Mouse (Mus musculus): ENCODE results near the gene Nphp3. TPM values are rescaled to one million over a fixed set of nuclear protein-coding genes. Genes with fewer than 3 reads are reported as not detected.

Nphp3 gene
- total RNA-seq (2015; ENCODE audit: low replicate concordance) (0.84 TPM in 1 of 2 replicates, not detected in the other), total RNA-seq (2017; ENCODE audit: low replicate concordance) (0.42 and 0.51 TPM in 2 replicates)

DNA sequence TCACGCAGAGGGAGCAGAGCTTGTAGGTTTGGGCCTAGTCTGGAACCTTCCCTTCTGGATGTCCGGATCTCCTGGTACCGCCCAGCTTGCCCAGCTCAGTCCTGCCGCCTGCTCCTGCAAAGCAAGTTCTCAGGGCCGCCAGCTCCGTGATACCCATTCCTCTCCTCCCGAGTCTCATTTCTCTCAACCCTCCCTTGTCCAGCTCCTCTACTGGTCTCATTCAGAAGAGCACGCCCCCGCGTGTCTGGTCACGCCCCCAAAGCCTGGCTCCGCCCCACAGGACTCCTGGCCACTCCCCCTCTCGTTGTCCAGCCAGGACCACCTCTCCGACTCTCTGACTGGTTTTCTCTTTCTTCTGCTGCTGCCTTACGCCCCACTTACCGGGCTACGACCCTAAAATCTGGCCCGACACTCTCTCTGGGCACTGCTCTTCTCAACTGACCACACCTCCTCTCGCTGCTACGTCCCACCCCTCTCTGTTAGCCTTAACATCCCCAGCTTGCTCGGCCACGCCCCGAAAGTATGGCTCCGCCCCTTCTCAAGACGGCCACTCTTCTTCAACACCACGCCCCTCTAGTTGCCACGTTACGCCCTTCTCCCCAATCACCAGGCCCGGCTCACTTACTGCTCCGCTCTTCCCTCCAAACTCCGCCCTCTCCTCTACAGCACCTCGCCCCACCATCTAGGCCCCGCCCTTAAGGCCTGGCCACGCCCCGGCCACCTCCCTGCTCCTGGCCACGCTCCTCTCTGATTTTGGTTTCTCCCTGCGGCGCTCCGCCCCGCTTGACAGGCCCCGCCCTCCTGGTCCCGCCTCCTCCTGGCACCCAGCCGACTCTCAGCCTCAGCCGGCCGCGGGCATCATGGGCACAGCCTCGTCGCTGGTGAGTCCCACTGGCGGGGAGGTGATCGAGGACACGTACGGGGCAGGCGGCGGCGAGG lies at the start of gene Nphp3:
TSS of gene Nphp3 (plus strand) at position 624 of the 939 bp plus-strand sequence.
- ATAC-seq (replicated peaks; ENCODE audit: low FRiP score, poor library complexity, severe bottlenecking): peak; percentile 99

DNA sequence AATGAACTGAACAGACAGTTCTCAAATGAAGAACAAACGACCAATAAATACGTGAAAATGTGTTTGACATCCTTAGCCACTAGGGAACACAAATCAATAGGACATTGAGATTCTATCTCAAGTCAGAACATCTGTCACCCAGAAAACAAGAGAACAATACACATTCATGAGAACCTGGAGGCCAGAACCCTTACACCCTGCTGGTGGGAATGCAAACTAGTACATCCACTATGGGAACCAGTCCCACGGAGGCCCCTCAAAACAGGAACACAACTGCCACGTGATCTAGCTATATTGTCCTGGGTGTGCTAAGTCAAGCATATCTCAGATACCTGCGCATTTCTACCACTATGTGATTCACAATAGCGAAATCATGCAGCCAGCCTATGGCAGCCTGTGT lies 43.6 kb upstream of the Nphp3 start:
- no peak for ATAC-seq (replicated peaks; ENCODE audit: low FRiP score, poor library complexity, severe bottlenecking)

DNA sequence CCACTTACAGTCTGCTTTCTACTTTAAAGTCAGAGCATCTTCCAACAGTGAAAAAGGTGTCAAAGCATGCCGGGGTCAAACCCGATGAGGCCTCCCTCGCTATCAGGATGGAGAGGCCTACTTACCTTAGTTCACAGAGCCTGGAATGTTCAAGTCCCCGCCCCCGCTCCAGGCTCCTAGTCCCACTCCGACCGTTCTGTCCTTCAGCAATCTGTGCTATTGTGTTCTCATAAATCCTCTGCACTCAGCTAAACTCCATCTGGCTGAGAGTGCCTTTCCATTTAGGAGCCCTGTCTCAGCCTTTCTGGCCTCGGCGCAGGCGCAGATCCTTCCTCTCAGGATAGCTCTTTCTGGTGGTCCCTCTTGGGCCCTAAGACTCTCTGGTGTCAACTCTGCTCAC lies 42.4 kb upstream of the Nphp3 start:
- ATAC-seq (replicated peaks; ENCODE audit: low FRiP score, poor library complexity, severe bottlenecking): no peak

DNA sequence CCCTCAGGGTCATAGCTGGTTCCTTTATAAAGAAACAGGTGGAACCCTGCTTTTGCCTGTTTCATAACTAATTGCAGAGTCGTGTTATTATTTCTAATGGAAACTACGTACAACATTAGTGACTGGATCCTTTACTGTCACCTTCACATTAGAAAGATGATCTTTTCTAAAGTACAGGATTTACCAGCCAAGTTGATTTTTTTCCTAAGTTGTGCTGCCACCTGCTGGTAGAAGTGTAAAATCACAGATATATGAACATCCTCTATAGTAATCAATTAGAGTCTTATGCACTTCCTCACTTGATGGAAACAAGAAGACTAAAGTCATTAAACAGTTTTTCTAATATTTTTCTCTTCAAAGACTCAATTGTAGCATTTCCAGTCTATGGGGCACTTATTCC lies 5.8 kb upstream of the Nphp3 start:
- ATAC-seq (replicated peaks; ENCODE audit: low FRiP score, poor library complexity, severe bottlenecking): peak; percentile 69; the same call in 1 of the 2 replicates

DNA sequence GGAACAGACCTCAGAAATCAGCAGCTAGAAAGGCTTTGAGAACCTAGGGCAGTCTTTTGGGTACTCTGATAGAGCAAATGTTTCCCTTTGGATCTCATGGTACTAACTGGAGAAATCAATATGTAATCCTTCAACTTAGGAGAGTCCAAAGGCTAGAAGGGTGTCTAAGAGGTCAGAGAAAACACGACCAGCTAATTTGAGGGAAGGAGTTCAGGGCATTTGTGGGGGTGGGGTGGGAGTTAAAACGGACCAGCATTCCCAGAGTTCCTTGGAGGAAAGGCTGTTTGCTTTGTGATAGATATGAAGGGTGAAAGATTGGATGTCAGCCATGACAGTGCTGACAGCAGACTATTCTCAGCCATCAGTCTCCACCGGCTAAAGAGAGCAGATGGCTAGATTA lies 1.7 kb upstream of the Nphp3 start:
- no peak for ATAC-seq (replicated peaks; ENCODE audit: low FRiP score, poor library complexity, severe bottlenecking)

DNA sequence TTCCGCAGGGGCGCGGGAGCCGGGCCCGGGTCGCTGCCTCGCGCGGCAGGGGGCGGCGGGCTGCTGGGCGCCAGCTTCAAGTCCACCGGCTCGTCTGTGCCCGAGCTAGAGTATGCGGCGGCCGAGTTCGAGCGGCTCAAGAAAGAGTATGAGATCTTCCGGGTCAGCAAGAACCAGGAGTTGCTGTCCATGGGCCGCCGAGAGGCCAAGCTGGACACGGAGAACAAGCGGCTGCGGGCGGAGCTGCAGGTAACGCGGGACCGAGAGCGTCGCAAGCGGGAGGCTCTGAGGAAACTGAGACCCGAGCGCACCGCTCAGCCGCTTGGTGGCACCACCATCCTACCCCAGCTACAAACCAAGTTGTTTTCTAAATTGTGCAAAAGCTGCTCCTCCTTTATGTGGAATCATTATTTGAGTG lies 578 bp downstream of the Nphp3 start:
- ATAC-seq (replicated peaks; ENCODE audit: low FRiP score, poor library complexity, severe bottlenecking): no peak

DNA sequence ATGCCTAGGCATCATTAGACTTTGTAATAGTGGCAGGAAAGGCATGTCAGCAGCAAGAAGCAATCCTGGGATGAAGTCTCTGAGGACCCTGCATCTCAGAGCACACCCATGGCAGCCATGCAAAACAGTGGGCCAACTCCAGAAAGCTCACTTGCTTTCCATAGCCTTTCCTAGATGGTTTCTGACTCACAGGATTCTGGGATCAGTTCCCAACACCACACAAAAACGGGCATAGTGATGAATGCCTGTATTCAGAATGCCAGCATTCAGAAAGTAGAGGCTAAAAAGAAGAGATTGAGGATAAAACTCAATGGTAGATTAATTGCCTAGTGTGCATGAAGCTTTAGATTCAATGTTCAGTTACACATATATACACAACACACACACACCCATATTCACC lies 12.2 kb downstream of the Nphp3 start:
- ATAC-seq (replicated peaks; ENCODE audit: low FRiP score, poor library complexity, severe bottlenecking): no peak

DNA sequence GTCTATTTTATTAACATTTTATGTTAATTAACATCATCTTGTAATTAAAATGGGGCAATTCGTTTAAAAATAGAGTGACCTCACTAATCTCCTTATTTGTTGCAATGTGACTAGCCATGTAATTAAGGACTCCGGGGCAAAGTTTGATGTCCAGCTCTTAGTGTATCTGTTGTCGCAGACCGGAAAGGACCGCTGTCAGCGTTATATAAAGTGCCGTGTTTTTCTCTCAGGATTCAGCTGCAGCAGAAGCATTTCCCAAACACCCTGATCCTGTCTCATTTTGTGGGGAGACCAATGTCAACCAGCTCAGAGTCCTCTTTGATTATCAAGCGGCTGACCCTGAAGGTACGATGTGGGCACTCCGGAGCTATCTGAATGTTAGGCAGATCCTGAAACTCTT lies 18.7 kb downstream of the Nphp3 start:
- no peak for ATAC-seq (replicated peaks; ENCODE audit: low FRiP score, poor library complexity, severe bottlenecking)

DNA sequence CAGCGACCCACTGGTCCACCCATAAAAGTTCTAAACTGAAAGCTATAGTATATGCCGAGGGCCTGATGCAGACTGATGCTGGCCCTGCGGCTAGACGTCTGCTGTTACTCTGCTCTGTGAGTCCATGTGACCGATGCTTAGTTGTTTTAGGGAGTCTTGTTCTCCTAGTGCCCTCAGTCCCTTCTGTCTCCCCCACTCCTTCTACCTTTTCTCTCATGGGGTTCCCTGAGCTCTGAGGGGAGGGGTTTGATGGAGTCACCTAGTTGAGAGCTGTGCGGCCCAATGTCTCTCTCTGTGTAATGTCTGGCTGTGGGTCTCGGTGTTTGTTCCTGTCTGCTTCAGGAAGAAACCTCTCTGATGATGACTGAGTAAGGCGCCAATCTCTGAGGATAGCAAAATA lies 24.8 kb downstream of the Nphp3 start:
- ATAC-seq (replicated peaks; ENCODE audit: low FRiP score, poor library complexity, severe bottlenecking): no peak

DNA sequence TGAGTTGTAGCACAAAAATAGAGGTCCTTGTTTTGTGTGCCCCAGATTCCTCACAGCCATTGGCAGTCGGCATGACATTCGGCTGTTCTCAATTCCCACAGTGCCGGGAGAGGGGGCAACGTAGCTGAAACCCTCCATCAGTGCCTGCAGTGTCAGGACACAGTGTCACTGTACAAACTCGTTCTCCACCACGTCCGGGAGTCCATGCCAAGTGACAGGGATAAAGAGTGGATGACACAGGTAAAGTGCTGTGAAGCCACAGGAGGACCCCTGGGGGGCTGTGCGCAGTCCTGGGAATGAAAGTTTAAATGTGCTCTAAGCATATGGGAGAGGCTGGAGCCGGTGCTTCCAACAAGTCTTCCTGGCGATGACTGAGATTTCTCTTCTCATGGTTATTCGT lies 27.5 kb downstream of the Nphp3 start:
- ATAC-seq (replicated peaks; ENCODE audit: low FRiP score, poor library complexity, severe bottlenecking): no peak

DNA sequence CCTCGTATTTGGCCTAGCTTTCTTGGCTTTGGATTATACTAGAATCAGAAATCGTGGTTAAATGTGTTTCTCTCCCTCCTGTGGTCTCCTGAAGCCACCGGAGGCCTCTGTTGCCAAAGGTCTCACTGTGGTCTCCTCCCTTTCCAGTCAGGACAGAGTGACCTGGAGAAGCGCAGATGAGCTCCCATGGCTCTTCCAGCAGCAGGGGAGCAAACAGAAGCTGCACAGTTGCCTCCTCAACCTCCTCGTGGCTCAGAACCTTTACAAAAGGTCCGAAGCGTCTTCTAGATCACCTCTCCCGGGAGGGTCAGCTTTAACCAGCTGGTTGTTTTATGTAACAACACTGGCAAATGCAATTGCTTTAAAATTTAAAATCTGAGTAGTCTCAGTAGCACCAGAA lies 31.9 kb downstream of the Nphp3 start:
- ATAC-seq (replicated peaks; ENCODE audit: low FRiP score, poor library complexity, severe bottlenecking): no peak

DNA sequence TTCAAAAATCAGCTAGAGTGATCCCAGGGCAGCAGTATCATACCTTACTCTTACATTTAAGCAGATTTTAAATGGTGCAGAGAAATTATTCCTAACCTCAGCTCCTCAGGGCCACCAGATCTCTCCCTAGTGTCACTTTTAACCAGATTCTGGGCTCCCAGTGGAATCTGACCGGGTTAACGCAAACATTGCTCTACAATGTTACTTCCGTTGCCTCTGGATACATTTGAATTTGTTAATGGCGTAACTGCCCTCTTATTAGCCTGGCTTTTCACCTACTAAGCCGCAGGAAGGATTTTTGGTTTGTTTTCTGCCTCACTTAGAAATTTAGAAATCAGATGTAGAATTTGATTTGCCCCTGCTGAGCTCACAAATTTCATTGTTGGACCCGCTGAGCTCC lies 32.4 kb downstream of the Nphp3 start:
- ATAC-seq (replicated peaks; ENCODE audit: low FRiP score, poor library complexity, severe bottlenecking): no peak

DNA sequence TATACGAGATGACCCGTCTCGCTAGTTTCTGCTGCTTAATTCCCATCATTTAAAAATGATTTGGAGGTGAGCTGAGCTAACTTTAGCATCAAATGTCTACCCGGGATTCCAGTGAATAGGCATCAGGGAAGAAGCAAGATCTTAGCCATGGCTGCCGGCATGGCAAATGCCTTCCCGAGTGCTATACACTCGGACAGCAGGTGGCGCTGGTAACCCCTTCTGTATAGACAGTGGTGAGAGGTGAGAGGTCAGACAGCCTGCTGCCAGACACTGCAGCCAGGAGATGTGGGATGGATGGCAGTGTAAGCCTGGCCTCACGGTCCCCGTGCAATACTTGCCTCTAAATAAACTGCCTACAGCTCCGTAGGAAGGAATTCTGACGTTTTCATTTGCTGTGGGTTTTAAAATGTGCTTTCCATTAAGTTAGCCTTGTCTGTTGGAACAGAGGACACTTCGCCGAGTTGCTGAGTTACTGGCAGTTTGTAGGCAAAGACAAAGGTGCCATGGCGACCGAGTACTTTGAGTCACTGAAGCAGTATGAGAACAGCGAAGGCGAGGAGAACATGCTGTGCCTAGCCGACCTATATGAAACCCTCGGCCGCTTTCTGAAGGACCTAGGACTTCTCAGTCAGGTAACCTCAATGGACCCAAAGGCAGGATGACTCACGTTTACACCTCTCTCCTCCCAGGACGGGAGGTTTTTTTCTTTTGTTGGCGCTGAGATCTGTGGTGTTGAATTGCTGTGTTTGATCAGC lies 33.1 kb downstream of the Nphp3 start:
- peak; percentile 87 for ATAC-seq (replicated peaks; ENCODE audit: low FRiP score, poor library complexity, severe bottlenecking)

DNA sequence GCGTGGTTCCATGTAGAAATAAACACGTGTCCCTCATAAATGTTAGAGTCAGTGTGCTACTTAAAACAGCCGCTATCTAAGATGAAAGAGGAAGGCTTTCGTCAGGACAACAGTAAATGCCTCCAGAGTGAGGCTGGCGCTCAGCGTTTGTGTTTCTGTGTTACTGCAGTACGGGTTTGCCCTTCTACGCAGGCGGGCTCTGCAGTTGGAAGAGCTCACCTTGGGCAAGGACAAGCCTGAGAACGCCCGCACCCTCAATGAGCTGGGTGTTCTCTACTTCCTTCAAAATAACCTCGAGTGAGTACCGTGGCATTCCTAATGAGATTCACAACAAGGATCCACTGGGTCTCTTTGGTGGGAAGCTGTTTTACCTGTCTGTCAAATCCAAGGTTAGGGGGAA lies 35.9 kb downstream of the Nphp3 start:
- no peak for ATAC-seq (replicated peaks; ENCODE audit: low FRiP score, poor library complexity, severe bottlenecking)

DNA sequence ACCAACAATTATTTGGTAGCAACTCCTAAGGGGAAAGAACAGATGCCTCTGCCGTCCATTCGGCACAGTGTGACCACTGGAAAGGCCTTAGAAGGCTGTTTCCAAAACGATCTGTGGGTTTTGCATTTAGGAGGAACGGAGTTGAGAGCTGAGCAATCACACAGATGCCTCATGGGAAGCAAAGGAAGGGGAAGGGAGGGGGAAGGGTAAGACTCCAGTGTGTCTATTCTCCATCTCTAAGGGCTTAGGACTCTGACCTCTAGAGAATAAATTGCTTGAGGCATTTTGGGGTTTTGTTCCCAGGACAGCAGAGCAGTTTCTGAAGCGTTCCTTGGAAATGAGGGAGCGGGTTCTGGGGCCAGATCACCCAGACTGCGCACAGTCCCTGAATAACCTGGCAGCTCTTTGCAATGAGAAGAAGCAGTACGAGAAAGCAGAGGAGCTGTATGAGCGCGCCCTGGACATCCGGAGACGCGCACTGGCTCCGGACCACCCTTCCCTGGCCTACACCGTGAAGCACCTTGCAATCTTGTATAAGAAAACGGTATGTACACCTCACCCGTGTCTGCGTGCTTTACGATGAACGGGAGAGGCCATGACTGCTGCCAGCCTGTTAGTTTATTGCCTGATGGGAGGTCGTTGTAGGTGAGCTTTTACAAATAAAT lies 36.8 kb downstream of the Nphp3 start:
- no peak for ATAC-seq (replicated peaks; ENCODE audit: low FRiP score, poor library complexity, severe bottlenecking)

DNA sequence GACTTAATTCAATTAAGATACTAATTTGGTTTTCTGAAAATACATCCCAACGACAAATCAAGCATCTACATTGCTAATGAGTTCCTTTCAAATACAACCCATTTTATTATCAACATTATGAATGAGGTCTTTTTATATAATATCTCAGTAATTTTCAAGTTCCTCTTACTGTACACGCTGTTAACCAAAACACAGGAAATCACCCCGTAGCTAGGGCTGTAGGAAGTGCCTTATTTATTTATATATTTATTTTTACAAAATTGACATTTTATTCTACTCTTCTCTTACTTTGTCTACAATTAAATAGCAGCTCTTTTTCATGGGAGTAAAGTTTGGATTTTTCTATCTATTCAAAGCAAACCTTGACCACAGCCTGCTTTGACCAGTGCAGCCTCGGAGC lies 37.4 kb downstream of the Nphp3 start:
- ATAC-seq (replicated peaks; ENCODE audit: low FRiP score, poor library complexity, severe bottlenecking): no peak

DNA sequence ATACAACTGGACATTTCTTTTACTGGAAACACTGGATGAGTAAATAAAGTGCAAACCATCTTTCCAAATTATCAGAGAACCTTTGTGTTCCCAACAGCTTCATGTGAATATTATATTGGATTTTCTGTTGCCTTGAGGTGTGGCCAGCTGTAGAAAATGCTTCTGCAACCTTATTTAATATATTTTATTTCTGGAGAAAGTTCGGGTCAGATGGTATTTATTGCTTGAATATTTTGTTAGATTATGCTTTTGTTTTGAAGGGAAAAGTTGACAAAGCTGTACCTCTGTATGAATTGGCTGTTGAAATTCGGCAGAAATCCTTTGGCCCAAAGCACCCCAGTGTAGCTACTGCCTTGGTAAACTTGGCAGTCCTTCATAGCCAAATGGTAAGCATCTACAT lies 38.0 kb downstream of the Nphp3 start, which contains the start of gene Gm28305:
TSS of gene Gm28305 (plus strand) at position 301 of the 400 bp plus-strand sequence.
- ATAC-seq (replicated peaks; ENCODE audit: low FRiP score, poor library complexity, severe bottlenecking): no peak

DNA sequence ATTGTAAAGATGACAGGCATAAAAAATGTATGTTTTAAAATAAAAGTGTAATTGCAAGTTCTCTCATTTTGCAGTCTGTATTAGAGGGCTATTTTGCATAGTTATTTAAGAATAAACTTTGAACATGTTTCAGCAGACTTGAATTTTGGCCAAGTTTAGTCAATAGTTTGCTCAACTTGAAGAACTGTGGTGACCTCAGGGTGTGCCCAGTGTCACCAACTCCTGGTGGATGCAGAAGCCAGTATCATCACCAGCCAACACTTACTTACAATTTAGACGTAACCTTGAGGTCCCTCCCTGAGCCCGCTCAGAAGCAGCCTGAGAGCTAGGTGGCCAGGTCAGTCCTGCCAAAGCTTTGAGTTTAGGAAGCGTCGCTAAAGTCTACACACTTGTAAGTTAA lies 41.3 kb downstream of the Nphp3 start:
- ATAC-seq (replicated peaks; ENCODE audit: low FRiP score, poor library complexity, severe bottlenecking): no peak

DNA sequence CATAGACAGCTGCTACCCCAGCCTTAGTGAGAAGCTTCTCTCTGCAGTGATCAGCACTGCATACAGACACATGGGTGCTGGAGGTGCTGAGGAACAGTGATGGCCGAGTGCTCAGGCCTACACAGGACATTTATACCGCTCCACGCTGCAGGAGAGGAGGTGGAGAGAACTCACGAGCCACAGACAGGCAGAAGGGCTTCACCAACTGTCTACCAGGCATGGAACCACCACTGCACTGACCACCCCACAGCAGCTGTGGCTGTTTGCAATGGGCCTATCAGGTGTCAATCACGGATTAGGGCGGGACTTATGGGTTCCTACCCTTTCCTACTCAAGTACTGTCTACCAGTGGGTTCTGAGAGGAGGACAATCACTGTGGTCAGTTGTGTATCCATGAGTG lies 48.7 kb downstream of the Nphp3 start:
- ATAC-seq (replicated peaks; ENCODE audit: low FRiP score, poor library complexity, severe bottlenecking): no peak
